7 mouse cellular contexts compared by ENCODE assay signal in genomic region chr7:28014445-28014810, GRCm38 (mm10). TPM values are rescaled to one million over a fixed set of nuclear protein-coding genes. Genes with fewer than 3 reads are reported as not detected.
DNase-seq lines count a peak whose midpoint lies in the region; ATAC-seq and TF ChIP-seq lines count a peak whose summit lies in the region.

No protein-coding gene starts in this region.

- no peak for TF ChIP-seq EP300 in lung, postnatal 0 days (IDR thresholded peaks at IDR 0.05)

- no peaks in the 10 kb centered on the region for H3K9me3 ChIP-seq in lung, postnatal 0 days (ENCODE audit: low read length)
- no peaks in the 10 kb centered on the region for H3K9me3 ChIP-seq in limb, embryonic 10.5 days (replicated peaks)

- H3K4me1 ChIP-seq in lung, postnatal 0 days (ENCODE audit: insufficient read depth, low read depth, low read length), result peaks cover 5% of the 10 kb centered on the region; the same call in 1 of the 2 replicates
- peaks cover 3% of the 10 kb centered on the region; the same call in 1 of the 2 replicates for H3K4me1 ChIP-seq in embryonic fibroblast, embryonic 13.5 days (ENCODE audit: control insufficient read depth, insufficient read depth, low read length)
- H3K4me1 ChIP-seq in limb, embryonic 10.5 days, result peaks cover 11% of the 10 kb centered on the region
- no peaks in the 10 kb centered on the region for H3K4me1 ChIP-seq in small intestine, adult 2 months (ENCODE audit: control insufficient read depth, insufficient read depth, insufficient read length, low read length)

- WGBS in lung, postnatal 0 days, result 21% methylated on average over 7 of the region's 7 CpGs
- WGBS in limb, embryonic 10.5 days, result 31% methylated on average over 7 of the region's 7 CpGs
- WGBS in small intestine, adult 2 months, result 20% methylated on average over 7 of the region's 7 CpGs

- H3K36me3 ChIP-seq in lung, postnatal 0 days (ENCODE audit: insufficient read depth, low read length), result no peaks in the 10 kb centered on the region
- H3K36me3 ChIP-seq in limb, embryonic 10.5 days, result peaks cover 26% of the 10 kb centered on the region
- 0 out of 2 replicates have a peak, but pooled peaks cover 1% of the 10 kb centered on the region for H3K36me3 ChIP-seq in small intestine, adult 2 months (ENCODE audit: control insufficient read depth, insufficient read depth, low read length)

- no peak for TF ChIP-seq POLR2A in embryonic fibroblast, embryonic 13.5 days (IDR thresholded peaks at IDR 0.05; ENCODE audit: low read depth, low read length)
- TF ChIP-seq POLR2A in small intestine, adult 2 months (IDR thresholded peaks at IDR 0.05; ENCODE audit: low read depth, low read length), result no peak

- no peak for ATAC-seq in lung, postnatal 0 days

- H3K27ac ChIP-seq in lung, postnatal 0 days (ENCODE audit: low read length), result no peak overlapping the region
- H3K27ac ChIP-seq in embryonic fibroblast, embryonic 13.5 days (ENCODE audit: insufficient read depth, low read length), result no peak overlapping the region
- H3K27ac ChIP-seq in limb, embryonic 10.5 days, result peak overlapping the region; percentile 85
- no peak overlapping the region for H3K27ac ChIP-seq in small intestine, adult 2 months (ENCODE audit: insufficient read depth, low read depth, low read length)

- no peak for DNase-seq in lung, postnatal 0 days (ENCODE audit: low spot score)
- DNase-seq in lung, postnatal 14 days, result no peak
- DNase-seq in limb, embryonic 10.5 days (ENCODE audit: low spot score), result no peak
- DNase-seq in retina, embryonic 14.5 days (ENCODE audit: low spot score), result no peak
- DNase-seq in adrenal gland, adult (ENCODE audit: inconsistent age in 2 of 2, low spot score in 1 of 2), result no peak

- peak overlapping the region; percentile 79 for H3K4me2 ChIP-seq in lung, postnatal 0 days (replicated peaks; ENCODE audit: low read depth, low read length)

- TF ChIP-seq CTCF in lung, postnatal 0 days (IDR thresholded peaks at IDR 0.05), result no peak
- no peak for TF ChIP-seq CTCF in embryonic fibroblast, embryonic 13.5 days (IDR thresholded peaks at IDR 0.05; ENCODE audit: borderline replicate concordance, insufficient read depth, low read length)
- no peak for TF ChIP-seq CTCF in small intestine, adult 2 months (IDR thresholded peaks at IDR 0.05; ENCODE audit: extremely low read depth, insufficient read length, insufficient replicate concordance, low read depth, low read length)

- peak overlapping the region; percentile 76 for H3K4me3 ChIP-seq in lung, postnatal 0 days (ENCODE audit: low read depth, low read length)
- H3K4me3 ChIP-seq in embryonic fibroblast, embryonic 13.5 days (ENCODE audit: insufficient read depth, low read length), result peak overlapping the region; percentile 86
- H3K4me3 ChIP-seq in limb, embryonic 10.5 days, result peak overlapping the region; percentile 82
- peak overlapping the region; percentile 80 for H3K4me3 ChIP-seq in small intestine, adult 2 months (ENCODE audit: low read depth, low read length)

- peak overlapping the region; percentile 78 for H3K9ac ChIP-seq in lung, postnatal 0 days (replicated peaks; ENCODE audit: low read depth)

- no peaks in the 10 kb centered on the region for H3K27me3 ChIP-seq in lung, postnatal 0 days (replicated peaks; ENCODE audit: insufficient read depth, low read length)
- H3K27me3 ChIP-seq in limb, embryonic 10.5 days (ENCODE audit: low read depth, poor library complexity, severe bottlenecking), result no peaks in the 10 kb centered on the region
- H3K27me3 ChIP-seq in small intestine, adult 2 months (ENCODE audit: control insufficient read depth, insufficient read depth, low read length), result no peaks in the 10 kb centered on the region

RNA-seq across cellular contexts. Expression of gene Zfp850, which starts 0.5 kb away (rescaled TPM):
- polyA plus RNA-seq in lung, postnatal 0 days (2015; fragmentation: Nextera tagmentation; extraction: Ambion mirVana), result 1.0 TPM in 2 replicates
- 3.9 and 4.1 TPM in 2 replicates for polyA plus RNA-seq in embryonic fibroblast, embryonic 13.5 days (2011; ENCODE audit: insufficient read length, low read depth, missing spikeins)
- 8.1 and 8.6 TPM in 2 replicates for polyA plus RNA-seq in limb, embryonic 10.5 days (2016; fragmentation: Nextera tagmentation; extraction: Ambion mirVana)
- polyA plus RNA-seq in small intestine, adult 2 months (2012; rRNA removed), result 0.15 and 0.23 TPM in 2 replicates

RNA-seq across cellular contexts. Expression of gene Zfp780b, which starts 35.5 kb away (rescaled TPM):
- 8.5 and 10.2 TPM in 2 replicates for polyA plus RNA-seq in lung, postnatal 0 days (2015; fragmentation: Nextera tagmentation; extraction: Ambion mirVana)
- 12.2 and 13.8 TPM in 2 replicates for polyA plus RNA-seq in embryonic fibroblast, embryonic 13.5 days (2011; ENCODE audit: insufficient read length, low read depth, missing spikeins)
- polyA plus RNA-seq in limb, embryonic 10.5 days (2016; fragmentation: Nextera tagmentation; extraction: Ambion mirVana), result 20.2 and 23.6 TPM in 2 replicates
- polyA plus RNA-seq in small intestine, adult 2 months (2012; rRNA removed), result 0.22 and 0.62 TPM in 2 replicates

RNA-seq across cellular contexts. Expression of gene Psmc4, which starts 35.5 kb away (rescaled TPM):
- 153 and 170 TPM in 2 replicates for polyA plus RNA-seq in lung, postnatal 0 days (2015; fragmentation: Nextera tagmentation; extraction: Ambion mirVana)
- 132 and 142 TPM in 2 replicates for polyA plus RNA-seq in embryonic fibroblast, embryonic 13.5 days (2011; ENCODE audit: insufficient read length, low read depth, missing spikeins)
- polyA plus RNA-seq in limb, embryonic 10.5 days (2016; fragmentation: Nextera tagmentation; extraction: Ambion mirVana), result 438 and 454 TPM in 2 replicates
- 51.2 and 74.1 TPM in 2 replicates for polyA plus RNA-seq in small intestine, adult 2 months (2012; rRNA removed)

RNA-seq across cellular contexts. Expression of gene Fcgbp, which starts 56.6 kb away (rescaled TPM):
- polyA plus RNA-seq in lung, postnatal 0 days (2015; fragmentation: Nextera tagmentation; extraction: Ambion mirVana), result 1.9 and 2.2 TPM in 2 replicates
- 0.65 TPM in 1 of 2 replicates, not detected in the other for polyA plus RNA-seq in embryonic fibroblast, embryonic 13.5 days (2011; ENCODE audit: insufficient read length, low read depth, missing spikeins)
- polyA plus RNA-seq in limb, embryonic 10.5 days (2016; fragmentation: Nextera tagmentation; extraction: Ambion mirVana), result 0.31 and 0.36 TPM in 2 replicates
- polyA plus RNA-seq in small intestine, adult 2 months (2012; rRNA removed), result 1,238 and 3,973 TPM in 2 replicates
